Mouse (Mus musculus) MEL (cell line): ENCODE measurements around the gene Ccl24. TPM values are rescaled to one million over a fixed set of nuclear protein-coding genes. Genes with fewer than 3 reads are reported as not detected.
"Not testable (repeated sequence)": the region's sequence is repeated elsewhere in the genome, so short reads cannot be mapped to it uniquely, and the experiment has no call there.

Source experiments
- DNase-seq: peaks from one replicate; pipeline ENCODE4 v3.0.0; 2011; ENCODE audit warnings: low read depth, low spot score
- H3K27ac ChIP-seq: 2 replicates; pipeline ENCODE4 v1.5.1; 2012; ENCODE audit warnings: low read depth, mild to moderate bottlenecking, control low read depth, low read length, moderate library complexity; ENCODE audit not compliant: control insufficient read depth
- H3K27me3 ChIP-seq, 2 experiments: fragments of 150-350 bp in 1 of 2; sonication (generic) in 1 of 2; 2 replicates each; pipeline ENCODE4 v1.6.1; 2012; ENCODE audit warnings: low read length in 2 of 2, mild to moderate bottlenecking in 2 of 2, improper control_type of control experiment in 1 of 2, moderate library complexity in 1 of 2; ENCODE audit not compliant: insufficient read depth in 2 of 2, control insufficient read depth in 1 of 2
- H3K36me3 ChIP-seq, 2 experiments: 2 replicates each; pipeline ENCODE4 v1.6.1; 2012 to 2014; ENCODE audit warnings: low read length in 2 of 2, improper control_type of control experiment in 1 of 2, inconsistent platforms in 1 of 2, mild to moderate bottlenecking in 1 of 2; ENCODE audit not compliant: insufficient read depth in 2 of 2, control insufficient read depth in 1 of 2
- H3K4me1 ChIP-seq, 2 experiments: fragments of 150-350 bp in 1 of 2; sonication (generic) in 1 of 2; 2 replicates each; pipeline ENCODE4 v1.6.1; 2012; ENCODE audit warnings: low read length in 2 of 2, improper control_type of control experiment in 1 of 2, mild to moderate bottlenecking in 1 of 2; ENCODE audit not compliant: insufficient read depth in 2 of 2, control insufficient read depth in 1 of 2
- H3K4me3 ChIP-seq, 2 experiments: fragments of 150-350 bp in 1 of 2; sonication (generic) in 1 of 2; 2 replicates each; pipeline ENCODE4 v1.5.1; 2012; ENCODE audit warnings: low read depth in 2 of 2, low read length in 2 of 2, mild to moderate bottlenecking in 2 of 2, moderate library complexity in 2 of 2, control low read depth in 1 of 2, improper control_type of control experiment in 1 of 2; ENCODE audit not compliant: control insufficient read depth in 1 of 2, insufficient read depth in 1 of 2
- H3K79me2 ChIP-seq: 2 replicates; pipeline ENCODE4 v1.6.1; 2012; ENCODE audit warnings: mild to moderate bottlenecking, low read length, moderate library complexity; ENCODE audit not compliant: control insufficient read depth, poor library complexity, insufficient read depth
- H3K9ac ChIP-seq: 2 replicates; pipeline ENCODE4 v1.6.1; 2012; ENCODE audit warnings: low read depth, mild to moderate bottlenecking, control low read depth, low read length, moderate library complexity; ENCODE audit not compliant: control insufficient read depth, poor library complexity, severe bottlenecking
- H3K9me3 ChIP-seq: fragments of 150-350 bp; sonication (generic); replicated peaks from 2 replicates; pipeline ENCODE4 v1.6.1; 2012; ENCODE audit warnings: mild to moderate bottlenecking, low read length, improper control_type of control experiment, moderate library complexity; ENCODE audit not compliant: insufficient read depth
- BHLHE40 ChIP-seq: IDR thresholded peaks from 2 replicates; pipeline ENCODE4 v1.6.1; 2012; ENCODE audit warnings: low read depth, mild to moderate bottlenecking, inconsistent platforms, low read length, improper control_type of control experiment, borderline replicate concordance
- CHD1 ChIP-seq: IDR thresholded peaks from 2 replicates; pipeline ENCODE4 v1.6.1; 2012; ENCODE audit warnings: low read depth, mild to moderate bottlenecking, inconsistent platforms, low read length, improper control_type of control experiment
- ETS1 ChIP-seq: IDR thresholded peaks from 2 replicates; pipeline ENCODE4 v1.6.1; 2012; ENCODE audit warnings: low read depth, mild to moderate bottlenecking, inconsistent platforms, low read length, improper control_type of control experiment, moderate library complexity
- GABPA ChIP-seq: IDR thresholded peaks from 2 replicates; pipeline ENCODE4 v1.6.1; 2012; ENCODE audit warnings: low read depth, mild to moderate bottlenecking, inconsistent platforms, low read length, improper control_type of control experiment, moderate library complexity
- GATA1 ChIP-seq: IDR thresholded peaks from 2 replicates; pipeline ENCODE4 v1.6.1; 2011; ENCODE audit warnings: low read depth, low read length, improper control_type of control experiment
- HCFC1 ChIP-seq: IDR thresholded peaks from 2 replicates; pipeline ENCODE4 v1.6.1; 2012; ENCODE audit warnings: low read depth, mild to moderate bottlenecking, inconsistent platforms, low read length, improper control_type of control experiment, moderate library complexity
- JUND ChIP-seq: IDR thresholded peaks from 2 replicates; pipeline ENCODE4 v1.6.1; 2011; ENCODE audit warnings: low read depth, mild to moderate bottlenecking, improper control_type of control experiment, low read length
- MAFK ChIP-seq: IDR thresholded peaks from 2 replicates; pipeline ENCODE4 v1.6.1; 2011; ENCODE audit warnings: low read depth, mild to moderate bottlenecking, low read length, improper control_type of control experiment, borderline replicate concordance
- MEF2A ChIP-seq: IDR thresholded peaks from 2 replicates; pipeline ENCODE4 v1.6.1; 2014; ENCODE audit warnings: low read depth, mild to moderate bottlenecking, inconsistent platforms, low read length, improper control_type of control experiment; ENCODE audit not compliant: poor library complexity, insufficient replicate concordance, severe bottlenecking; ENCODE audit errors: extremely low read depth
- NELFE ChIP-seq: IDR thresholded peaks from 2 replicates; pipeline ENCODE4 v1.6.1; 2011; ENCODE audit warnings: low read depth, low read length, improper control_type of control experiment
- NRF1 ChIP-seq: IDR thresholded peaks from 2 replicates; pipeline ENCODE4 v1.6.1; 2014; ENCODE audit warnings: low read depth, mild to moderate bottlenecking, inconsistent platforms, low read length, improper control_type of control experiment, moderate library complexity; ENCODE audit not compliant: poor library complexity, insufficient read depth, severe bottlenecking
- SIN3A ChIP-seq: IDR thresholded peaks from 2 replicates; pipeline ENCODE4 v1.6.1; 2012; ENCODE audit warnings: low read length, improper control_type of control experiment, inconsistent platforms
- TBP ChIP-seq: IDR thresholded peaks from 2 replicates; pipeline ENCODE4 v1.8.0; 2011; ENCODE audit warnings: low read depth, low read length, improper control_type of control experiment
- TCF12 ChIP-seq: IDR thresholded peaks from 2 replicates; pipeline ENCODE4 v1.6.1; 2014; ENCODE audit warnings: low read depth, mild to moderate bottlenecking, inconsistent platforms, low read length, improper control_type of control experiment, moderate library complexity
- USF2 ChIP-seq, 2 experiments: IDR thresholded peaks; 2 replicates each; pipeline ENCODE4 v1.6.1; 2011 to 2012; ENCODE audit warnings: improper control_type of control experiment in 2 of 2, low read length in 2 of 2, borderline replicate concordance in 1 of 2, inconsistent platforms in 1 of 2, low read depth in 1 of 2, mild to moderate bottlenecking in 1 of 2; ENCODE audit not compliant: insufficient read depth in 1 of 2
- ZMIZ1 ChIP-seq: IDR thresholded peaks from 2 replicates; pipeline ENCODE4 v1.6.1; 2012; ENCODE audit warnings: low read depth, mild to moderate bottlenecking, inconsistent platforms, low read length, improper control_type of control experiment, moderate library complexity
- polyA plus RNA-seq, 2 experiments: library from polyadenylated mRNA; stranded (reverse) in 1 of 2; unstranded in 1 of 2; fragments of >175 nt in 1 of 2; fragments of >200 nt in 1 of 2; gene quantifications; 2 replicates each; pipeline versions ENCODE4 v1.2.1 to v1.2.4; 2012; ENCODE audit warnings: low replicate concordance in 2 of 2, low read depth in 1 of 2; ENCODE audit not compliant: insufficient read length in 2 of 2, insufficient read depth in 1 of 2, missing spikeins in 1 of 2
- total RNA-seq: library from RNA; depleted of rRNA; stranded (reverse); fragments of 300-350 nt; gene quantifications from 2 replicates; pipeline ENCODE4 v1.2.3, GENCODE M21; 2012

Ccl24 gene
- total and polyA plus RNA-seq, 3 experiments = not detected

GRCm38 (mm10) chr5:135620526-135620925 lies 47.7 kb upstream of the Ccl24 start:
- Histone ChIP-seq H3K4me3 (no peak overlapping the region), H3K9ac (no peak overlapping the region), H3K4me1 (peaks cover 0 to 7% of the 10 kb centered on the region in 2 experiments; a peak in 1 of 4 replicates)
- DNase-seq = no peak
- TF ChIP-seq SIN3A (no peak), NRF1 (no peak), USF2 (IDR thresholded peaks at IDR 0.05; ENCODE audit: borderline replicate concordance in 1 of 2, insufficient read depth in 1 of 2, low read depth in 1 of 2, low read length in 2 of 2) (no peak), MAFK (no peak), TBP (no peak), MEF2A (no peak), CHD1 (no peak), HCFC1 (no peak), NELFE (no peak), ZMIZ1 (no peak), ETS1 (no peak), JUND (no peak), BHLHE40 (no peak), GABPA (no peak), GATA1 (no peak), TCF12 (no peak)
- TF ChIP-seq, all 39 proteins: peak for 0
- H3K79me2 ChIP-seq = no peaks in the 10 kb centered on the region
- H3K27ac ChIP-seq = no peak overlapping the region
- no peaks in the 10 kb centered on the region for H3K9me3 ChIP-seq
- peaks cover 0 to 2% of the 10 kb centered on the region in 2 experiments; a peak in 2 of 4 replicates for H3K27me3 ChIP-seq
- H3K36me3 ChIP-seq = no peaks in the 10 kb centered on the region

- H3K9ac ChIP-seq, H3K27me3 ChIP-seq, H3K36me3 ChIP-seq, H3K79me2 ChIP-seq, H3K4me3 ChIP-seq, DNase-seq, H3K4me1 ChIP-seq, H3K9me3 ChIP-seq, H3K27ac ChIP-seq: not testable (repeated sequence)
Observed at GRCm38 (mm10) chr5:135619741-135620140, 46.9 kb upstream of the Ccl24 start.
